Mouse (Mus musculus): ENCODE results near the gene Fbxl22.

GRCm38 (mm10) chr9:66516296-66516940, 2.0 kb upstream of the Fbxl22 start:
- TF ChIP-seq POLR2A (IDR thresholded peaks at IDR 0.05; ENCODE audit: control insufficient read depth, extremely low read depth, insufficient read depth, low read length, poor library complexity), result no peak
- no peak for TF ChIP-seq CTCF (IDR thresholded peaks at IDR 0.05; ENCODE audit: borderline replicate concordance, control insufficient read depth, extremely low read depth, insufficient read depth, low read length, poor library complexity)
